Mouse (Mus musculus) megakaryocyte, embryonic 14.5 days (primary cell): ENCODE data around the gene Hook2.

ENCODE experiments used
- FLI1 ChIP-seq: IDR thresholded peaks from 2 replicates; pipeline ENCODE4 v1.6.1; 2012; ENCODE audit warnings: low read length, inconsistent platforms, mixed read lengths
- GATA1 ChIP-seq: IDR thresholded peaks from 3 replicates; pipeline ENCODE4 v1.6.1; 2012; ENCODE audit warnings: mixed read lengths, low read length, inconsistent platforms, borderline replicate concordance

- TF ChIP-seq FLI1: no peak
- TF ChIP-seq GATA1: no peak
These were observed 17.3 kb upstream of the Hook2 start for GRCm38 (mm10) chr8:84973079-84973478.
